Mouse (Mus musculus) heart, postnatal 0 days (tissue): ENCODE results near the gene Serpinf2. TPM values are rescaled to one million over a fixed set of nuclear protein-coding genes. Genes with fewer than 3 reads are reported as not detected.

Experiments used
- ATAC-seq: fragments of 200-750 bp; cut with Nextera tagmentation; 2 replicates; pipeline ENCODE4 v1.8.0; 2017; ENCODE audit warnings: low read depth, moderate number of reproducible peaks, moderate library complexity; ENCODE audit not compliant: insufficient read depth
- DNase-seq: peaks from one replicate; pipeline ENCODE4 v3.0.0-alpha.2; 2016; ENCODE audit warnings: low spot score
- H3K27ac ChIP-seq: fragments of 300-500 bp; sonication (generic); 2 replicates; pipeline ENCODE4 v1.5.1; 2014; ENCODE audit warnings: low read depth, mild to moderate bottlenecking
- H3K27me3 ChIP-seq: fragments of 300-500 bp; sonication (generic); 2 replicates; pipeline ENCODE4 v1.6.1; 2014; ENCODE audit warnings: low read length, mixed read lengths; ENCODE audit not compliant: control insufficient read depth, insufficient read depth
- H3K36me3 ChIP-seq: fragments of 300-500 bp; sonication (generic); replicated peaks from 2 replicates; pipeline ENCODE4 v1.6.1; 2014; ENCODE audit warnings: low read length, mixed read lengths; ENCODE audit not compliant: control insufficient read depth, insufficient read depth
- H3K4me1 ChIP-seq: fragments of 300-500 bp; sonication (generic); 2 replicates; pipeline ENCODE4 v1.6.1; 2014; ENCODE audit warnings: antibody characterized with exemption; ENCODE audit not compliant: control insufficient read depth, insufficient read depth
- H3K4me2 ChIP-seq: fragments of 300-500 bp; sonication (generic); 2 replicates; pipeline ENCODE4 v1.6.1; 2014; ENCODE audit warnings: low read depth, mild to moderate bottlenecking, low read length, moderate library complexity
- H3K4me3 ChIP-seq: fragments of 300-500 bp; sonication (generic); 2 replicates; pipeline ENCODE4 v1.5.1; 2014; ENCODE audit warnings: low read depth, low read length
- H3K9ac ChIP-seq: fragments of 300-500 bp; sonication (generic); replicated peaks from 2 replicates; pipeline ENCODE4 v1.6.1; 2014; ENCODE audit warnings: low read depth, low read length, mixed read lengths
- H3K9me3 ChIP-seq: fragments of 300-500 bp; sonication (generic); replicated peaks from 2 replicates; pipeline ENCODE4 v1.6.1; 2016; ENCODE audit warnings: low read length; ENCODE audit not compliant: control insufficient read depth
- CTCF ChIP-seq: IDR thresholded peaks from 2 replicates; pipeline ENCODE4 v1.5.1; 2016; ENCODE audit warnings: antibody characterized with exemption, control low read depth, low read depth
- EP300 ChIP-seq: IDR thresholded peaks from 2 replicates; pipeline ENCODE4 v1.6.1; 2016; ENCODE audit warnings: antibody characterized with exemption, low read depth
- WGBS: fragments of 180-500 bp; shearing (Covaris S2); extraction: QIAGEN DNeasy Blood & Tissue Kit; methylation state at CpG from one replicate; pipeline ENCODE4 v1.1.7; 2014; 5-methylcytosine and 5-hydroxymethylcytosine counted together
- polyA plus RNA-seq: library from polyadenylated mRNA; unstranded; fragments of >200 nt; fragmentation: Nextera tagmentation; extraction: Ambion mirVana; gene quantifications from 2 replicates; pipeline ENCODE4 v1.2.1, GENCODE M21; 2015
- total RNA-seq: library from RNA; depleted of rRNA; stranded (reverse); fragments of >200 nt; gene quantifications from 2 replicates; pipeline ENCODE4 v1.2.3, GENCODE M21; 2014; ENCODE audit warnings: low replicate concordance

Gene Serpinf2
- total and polyA plus RNA-seq, 2 experiments from 2014 or later = 1.2 TPM; not detected in 1

DNA sequence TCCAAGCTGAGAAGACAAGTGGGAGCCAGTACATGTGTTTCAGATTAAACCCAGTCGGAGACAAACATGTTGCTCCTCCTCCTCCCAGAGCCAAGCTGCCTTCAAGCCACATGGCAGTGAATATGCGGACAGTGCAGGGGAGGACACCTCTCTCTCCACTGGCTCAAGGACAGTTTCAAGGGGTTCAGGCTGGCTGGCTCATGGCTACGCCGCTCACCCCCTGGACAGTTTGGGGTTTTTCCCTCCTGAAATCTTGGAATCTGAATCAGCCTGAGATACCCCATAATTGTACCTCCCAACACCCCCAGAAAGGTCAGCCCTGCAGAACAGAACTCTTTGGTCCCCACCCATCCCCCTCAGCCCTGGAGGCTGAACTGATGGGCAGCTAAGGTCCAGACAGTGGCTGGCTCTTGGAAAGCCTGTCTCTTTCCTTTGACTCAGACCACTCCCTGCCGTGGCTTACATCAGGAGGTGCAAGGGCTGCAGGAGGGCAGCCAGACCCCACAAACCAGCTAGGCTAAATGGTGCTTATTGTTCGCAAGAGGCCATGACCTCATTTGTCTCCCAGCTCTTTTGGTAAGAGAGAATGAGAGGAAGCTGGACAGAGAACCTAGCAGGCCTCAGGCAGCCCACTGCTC, 17.9 kb downstream of the Serpinf2 start:
- Histone ChIP-seq H3K27ac (no peak overlapping the region), H3K9me3 (no peaks in the 10 kb centered on the region), H3K4me2 (peak overlapping the region; percentile 31), H3K4me1 (no peaks in the 10 kb centered on the region), H3K4me3 (peak overlapping the region; percentile 18; the same call in 1 of the 2 replicates), H3K9ac (no peak overlapping the region), H3K36me3 (no peaks in the 10 kb centered on the region), H3K27me3 (no peaks in the 10 kb centered on the region)
- ATAC-seq (no peak), DNase-seq (no peak)
- 55% methylated on average over 6 of the region's 6 CpGs for WGBS
- TF ChIP-seq EP300 (no peak), CTCF (no peak)

GRCm38 (mm10) chr11:75420810-75421374, 18.5 kb downstream of the Serpinf2 start:
- no peaks in the 10 kb centered on the region for H3K4me1 ChIP-seq
- TF ChIP-seq CTCF (no peak), EP300 (no peak)
- H3K4me3 ChIP-seq = no peak overlapping the region
- WGBS = 58% methylated on average over 5 of the region's 5 CpGs
- H3K9ac ChIP-seq = no peak overlapping the region
- H3K36me3 ChIP-seq = no peaks in the 10 kb centered on the region
- H3K4me2 ChIP-seq = 0 out of 2 replicates have a peak overlapping the region, but pooled peaks have one; percentile 24
- no peak overlapping the region for H3K27ac ChIP-seq
- DNase-seq (no peak), ATAC-seq (no peak)
- no peaks in the 10 kb centered on the region for H3K27me3 ChIP-seq
- H3K9me3 ChIP-seq = no peaks in the 10 kb centered on the region

GRCm38 (mm10) chr11:75420037-75420436, 19.4 kb downstream of the Serpinf2 start:
- Histone ChIP-seq H3K27me3 (no peaks in the 10 kb centered on the region), H3K9ac (no peak overlapping the region), H3K36me3 (no peaks in the 10 kb centered on the region), H3K4me1 (no peaks in the 10 kb centered on the region), H3K9me3 (no peaks in the 10 kb centered on the region), H3K4me2 (no peak overlapping the region), H3K4me3 (no peak overlapping the region), H3K27ac (no peak overlapping the region)
- DNase-seq (no peak), ATAC-seq (no peak)
- TF ChIP-seq CTCF (no peak), EP300 (no peak)
- 79% methylated on average over 7 of the region's 7 CpGs for WGBS

GRCm38 (mm10) chr11:75415994-75416393, 23.4 kb downstream of the Serpinf2 start:
- no peak overlapping the region for H3K4me2 ChIP-seq
- no peak for DNase-seq
- H3K27ac ChIP-seq = no peak overlapping the region
- ATAC-seq = no peak
- H3K9ac ChIP-seq = no peak overlapping the region
- WGBS = 68% methylated on average over 13 of the region's 13 CpGs
- no peaks in the 10 kb centered on the region for H3K27me3 ChIP-seq
- H3K9me3 ChIP-seq = no peaks in the 10 kb centered on the region
- TF ChIP-seq CTCF = no peak
- H3K4me1 ChIP-seq = no peaks in the 10 kb centered on the region
- no peaks in the 10 kb centered on the region for H3K36me3 ChIP-seq
- no peak overlapping the region for H3K4me3 ChIP-seq

DNA sequence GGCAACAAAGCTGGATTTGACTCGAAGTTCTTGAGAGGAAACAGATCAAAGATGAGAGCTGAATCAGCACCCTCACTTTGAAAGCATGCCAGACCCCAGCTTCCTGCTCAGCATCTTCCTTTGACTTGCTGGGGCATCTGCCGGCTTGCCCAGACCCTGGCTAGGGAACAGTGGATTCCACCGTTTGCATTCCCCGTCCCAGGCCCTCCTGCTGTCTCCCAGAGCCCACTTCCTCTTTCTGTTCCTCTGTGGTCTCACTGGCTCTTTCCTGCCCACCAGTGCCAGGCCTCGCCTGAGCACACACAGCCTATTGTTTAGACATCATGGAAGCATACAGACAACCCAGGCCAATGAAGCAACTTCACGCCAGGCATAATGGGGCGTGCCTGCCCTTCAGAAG, 24.3 kb downstream of the Serpinf2 start:
- WGBS = 43% methylated on average over 7 of the region's 7 CpGs
- Histone ChIP-seq H3K9me3 (no peaks in the 10 kb centered on the region), H3K4me3 (no peak overlapping the region), H3K27ac (no peak overlapping the region), H3K27me3 (no peaks in the 10 kb centered on the region), H3K9ac (no peak overlapping the region), H3K36me3 (no peaks in the 10 kb centered on the region), H3K4me1 (no peaks in the 10 kb centered on the region), H3K4me2 (no peak overlapping the region)
- DNase-seq (no peak), ATAC-seq (no peak)
- TF ChIP-seq EP300 (no peak), CTCF (no peak)

- Histone ChIP-seq H3K9ac (no peak overlapping the region), H3K36me3 (no peaks in the 10 kb centered on the region), H3K4me2 (no peak overlapping the region), H3K4me3 (no peak overlapping the region), H3K27ac (no peak overlapping the region), H3K9me3 (no peaks in the 10 kb centered on the region), H3K4me1 (no peaks in the 10 kb centered on the region), H3K27me3 (no peaks in the 10 kb centered on the region)
- WGBS = 84% methylated on average over 7 of the region's 7 CpGs
- TF ChIP-seq CTCF (no peak), EP300 (no peak)
- DNase-seq = no peak
- ATAC-seq = no peak
Measured at GRCm38 (mm10) chr11:75410591-75410990, 28.8 kb downstream of the Serpinf2 start.
